8 mouse cellular contexts compared by ENCODE assay signal in the genomic region with DNA sequence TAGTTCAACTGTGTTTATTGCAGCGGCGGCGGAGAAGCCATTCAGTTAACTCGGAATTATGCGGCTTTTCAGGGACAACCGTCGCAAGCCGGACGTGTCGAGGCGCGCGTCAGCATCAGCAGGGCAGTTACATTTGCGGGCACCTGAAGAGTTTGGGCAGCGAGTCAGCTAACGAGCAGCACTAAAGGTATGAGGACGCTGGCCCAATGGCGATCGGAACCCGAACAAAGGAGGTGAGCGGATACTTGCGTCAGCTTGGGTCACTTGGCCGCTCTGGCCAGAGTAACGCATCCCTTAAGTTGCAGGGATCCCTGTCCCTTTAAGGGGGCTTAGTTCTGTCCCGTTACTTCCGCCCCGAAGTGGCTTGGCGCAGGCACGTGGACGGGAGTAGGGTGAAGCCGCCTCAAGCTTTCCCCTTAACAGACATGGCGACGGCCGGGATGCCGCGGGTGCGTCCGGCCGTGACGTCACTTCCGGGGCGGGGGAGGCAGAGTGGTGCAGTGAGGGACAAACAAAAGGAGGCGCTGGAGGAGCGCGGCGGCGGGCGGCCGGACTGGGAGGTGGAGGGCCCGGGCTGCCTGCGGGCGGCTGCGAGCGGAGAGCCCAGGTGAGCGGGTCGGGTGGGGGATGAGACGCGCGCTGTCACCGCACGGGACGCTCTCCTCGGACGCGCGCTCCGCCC. TPM values are rescaled to one million over a fixed set of nuclear protein-coding genes. Genes with fewer than 3 reads are reported as not detected.
A peak's percentile ranks its signal among the peaks of the same experiment; 100 is the strongest.
DNase-seq lines count a peak whose midpoint lies in the region; ATAC-seq lines count a peak whose summit lies in the region.

A gene (plus strand): TSS at position 517 of the 682 bp plus-strand sequence.

- H3K4me2 ChIP-seq in forebrain, embryonic 11.5 days (ENCODE audit: low read depth, low read length, severe bottlenecking), result peak within 1 kb of the TSS; percentile 84
- H3K4me2 ChIP-seq in heart, embryonic 16.5 days (ENCODE audit: low read depth, low read length), result peak within 1 kb of the TSS; percentile 83
- peak within 1 kb of the TSS; percentile 77 for H3K4me2 ChIP-seq in liver, embryonic 15.5 days
- H3K4me2 ChIP-seq in neural tube, embryonic 12.5 days (replicated peaks), result peak within 1 kb of the TSS; percentile 94

- H3K9ac ChIP-seq in forebrain, embryonic 11.5 days (ENCODE audit: low read length), result peak within 1 kb of the TSS; percentile 89
- peak within 1 kb of the TSS; percentile 96 for H3K9ac ChIP-seq in heart, embryonic 16.5 days (ENCODE audit: low read length)
- H3K9ac ChIP-seq in liver, embryonic 15.5 days, result peak within 1 kb of the TSS; percentile 90
- H3K9ac ChIP-seq in neural tube, embryonic 12.5 days, result peak within 1 kb of the TSS; percentile 83

- no peaks in the 10 kb centered on the region for H3K9me3 ChIP-seq in forebrain, embryonic 11.5 days (ENCODE audit: control insufficient read depth, low read length)
- no peaks in the 10 kb centered on the region for H3K9me3 ChIP-seq in heart, embryonic 16.5 days (replicated peaks; ENCODE audit: control insufficient read depth, low read length)
- no peaks in the 10 kb centered on the region for H3K9me3 ChIP-seq in liver, embryonic 15.5 days (replicated peaks)
- no peaks in the 10 kb centered on the region for H3K9me3 ChIP-seq in neural tube, embryonic 12.5 days

- H3K4me1 ChIP-seq in forebrain, embryonic 11.5 days (replicated peaks; ENCODE audit: control insufficient read depth, insufficient read depth, low read length), result peaks cover 10% of the 10 kb centered on the region; the same call in 1 of the 2 replicates
- H3K4me1 ChIP-seq in heart, embryonic 16.5 days (ENCODE audit: control insufficient read depth, insufficient read depth, low read length), result peaks cover 44% of the 10 kb centered on the region
- peaks cover 52% of the 10 kb centered on the region for H3K4me1 ChIP-seq in liver, embryonic 15.5 days (replicated peaks)
- peaks cover 33% of the 10 kb centered on the region for H3K4me1 ChIP-seq in neural tube, embryonic 12.5 days

- under 1% methylated on average over 65 of the region's 67 CpGs for WGBS in forebrain, embryonic 11.5 days
- WGBS in heart, embryonic 16.5 days, result under 1% methylated on average over 57 of the region's 67 CpGs
- WGBS in liver, embryonic 15.5 days (ENCODE audit: insufficient replicate concordance), result under 1% methylated on average over 66 of the region's 67 CpGs
- WGBS in neural tube, embryonic 12.5 days, result under 1% methylated on average over 67 of the region's 67 CpGs

- peak within 1 kb of the TSS; percentile 89 for H3K4me3 ChIP-seq in forebrain, embryonic 11.5 days (ENCODE audit: low read depth, low read length)
- H3K4me3 ChIP-seq in heart, embryonic 16.5 days (ENCODE audit: low read length), result peak within 1 kb of the TSS; percentile 95
- H3K4me3 ChIP-seq in liver, embryonic 15.5 days (replicated peaks), result peak within 1 kb of the TSS; percentile 91
- H3K4me3 ChIP-seq in neural tube, embryonic 12.5 days, result peak within 1 kb of the TSS; percentile 89

- H3K36me3 ChIP-seq in forebrain, embryonic 11.5 days (ENCODE audit: control insufficient read depth, insufficient read depth, low read length), result peaks cover 3% of the 10 kb centered on the region; the same call in 1 of the 2 replicates
- peaks cover 8% of the 10 kb centered on the region for H3K36me3 ChIP-seq in heart, embryonic 16.5 days (ENCODE audit: control insufficient read depth, insufficient read depth)
- peaks cover 22% of the 10 kb centered on the region for H3K36me3 ChIP-seq in liver, embryonic 15.5 days (replicated peaks)
- H3K36me3 ChIP-seq in neural tube, embryonic 12.5 days, result peaks cover 28% of the 10 kb centered on the region

- H3K27ac ChIP-seq in forebrain, embryonic 11.5 days (ENCODE audit: low read depth, low read length), result peak within 1 kb of the TSS; percentile 84
- H3K27ac ChIP-seq in heart, embryonic 16.5 days (ENCODE audit: low read length), result peak within 1 kb of the TSS; percentile 95
- peak within 1 kb of the TSS; percentile 92 for H3K27ac ChIP-seq in liver, embryonic 15.5 days (replicated peaks)
- H3K27ac ChIP-seq in neural tube, embryonic 12.5 days, result peak within 1 kb of the TSS; percentile 83

- no peaks in the 10 kb centered on the region for H3K27me3 ChIP-seq in forebrain, embryonic 11.5 days (ENCODE audit: control insufficient read depth, insufficient read depth, low read length)
- H3K27me3 ChIP-seq in heart, embryonic 16.5 days (ENCODE audit: control insufficient read depth, insufficient read depth, low read length), result no peaks in the 10 kb centered on the region
- no peaks in the 10 kb centered on the region for H3K27me3 ChIP-seq in liver, embryonic 15.5 days
- H3K27me3 ChIP-seq in neural tube, embryonic 12.5 days (replicated peaks), result no peaks in the 10 kb centered on the region

- peak; percentile 100 for DNase-seq in CD8-positive naive resting alpha-beta T cell, adult 2 months (ENCODE audit: low read depth in 2 of 2, low spot score in 2 of 2)
- peak; percentile 98 for DNase-seq in c-Kit-positive CD71-negative TER-119-negative erythroid progenitor cells, embryonic 14.5 days (ENCODE audit: low read depth)
- DNase-seq in forebrain, embryonic 11.5 days (ENCODE audit: low spot score), result peak; percentile 100
- peak; percentile 100 for DNase-seq in kidney, postnatal 36 days
- peak; percentile 97 for DNase-seq in telencephalon, adult 2 months (ENCODE audit: low read depth, low spot score)

- ATAC-seq in forebrain, embryonic 11.5 days (replicated peaks; ENCODE audit: low FRiP score), result peak; percentile 96
- ATAC-seq in heart, embryonic 16.5 days (replicated peaks; ENCODE audit: extremely low read depth, insufficient read depth, low FRiP score), result peak; percentile 91
- peak; percentile 91 for ATAC-seq in liver, embryonic 15.5 days (ENCODE audit: insufficient read depth)
- ATAC-seq in neural tube, embryonic 12.5 days (ENCODE audit: low FRiP score, low read depth), result peak; percentile 94

RNA-seq across cellular contexts. Expression of the gene that starts here (rescaled TPM):
- polyA plus RNA-seq in forebrain, embryonic 11.5 days (2014; fragmentation: Nextera tagmentation; extraction: Ambion mirVana), result 50.7 and 54.5 TPM in 2 replicates
- 39.4 and 42.6 TPM in 2 replicates for polyA plus RNA-seq in heart, embryonic 16.5 days (2015; fragmentation: Nextera tagmentation; extraction: Ambion mirVana)
- polyA plus RNA-seq in liver, embryonic 15.5 days (2015; fragmentation: Nextera tagmentation; extraction: Ambion mirVana), result 10.5 and 11.6 TPM in 2 replicates
- 30.6 and 43.0 TPM in 2 replicates for polyA plus RNA-seq in neural tube, embryonic 12.5 days (2016; fragmentation: Nextera tagmentation; extraction: Ambion mirVana)

Comparison
In these comparisons a context has a peak if more than half of its experiments do, and no peak if none do; other contexts are left out.
1. Peak in every context shown above with its lines: DNase-seq, ATAC-seq, H3K4me3 ChIP-seq and H3K27ac ChIP-seq.